Mouse (Mus musculus): Measurements from ENCODE around the gene Fbxo33. TPM values are rescaled to one million over a fixed set of nuclear protein-coding genes. Genes with fewer than 3 reads are reported as not detected.

The Fbxo33 gene
- 18.5 and 21.1 TPM in 2 replicates for total RNA-seq (2014; rRNA removed)
- 7.4 and 8.2 TPM in 2 replicates for polyA plus RNA-seq (2015; fragmentation: Nextera tagmentation; extraction: Ambion mirVana)

- H3K9ac ChIP-seq = peak within 1 kb of the TSS; percentile 89
- H3K27me3 ChIP-seq (ENCODE audit: insufficient read depth, low read length) = no peaks in the 10 kb centered on the region
- H3K4me1 ChIP-seq (ENCODE audit: insufficient read depth) = peaks cover 20% of the 10 kb centered on the region
- no peaks in the 10 kb centered on the region for H3K36me3 ChIP-seq (ENCODE audit: insufficient read depth)
- under 1% methylated on average over 107 of the region's 109 CpGs for WGBS
- ATAC-seq (peak; percentile 94), DNase-seq (peak; percentile 100)
- H3K4me3 ChIP-seq (ENCODE audit: low read depth, low read length) = peak within 1 kb of the TSS; percentile 94
- TF ChIP-seq CTCF (IDR thresholded peaks at IDR 0.05; ENCODE audit: low read depth) = peak; percentile 81
- no peaks in the 10 kb centered on the region for H3K9me3 ChIP-seq (ENCODE audit: low read length)
- H3K4me2 ChIP-seq (ENCODE audit: low read depth) = peak within 1 kb of the TSS; percentile 67
- H3K27ac ChIP-seq (ENCODE audit: low read depth, low read length) = peak within 1 kb of the TSS; percentile 100
These were observed at the start of gene Fbxo33 for GRCm38 (mm10) chr12:59219325-59220225. Gene Fbxo33 (minus strand): TSS chr12:59219725.

- TF ChIP-seq CTCF (IDR thresholded peaks at IDR 0.05; ENCODE audit: low read depth) = no peak
- H3K27me3 ChIP-seq (ENCODE audit: insufficient read depth, low read length) = no peaks in the 10 kb centered on the region
- WGBS = 49% methylated on average over 4 of the region's 4 CpGs
- peak overlapping the region; percentile 42 for H3K4me2 ChIP-seq (ENCODE audit: low read depth)
- H3K4me3 ChIP-seq (ENCODE audit: low read depth, low read length) = 0 out of 2 replicates have a peak overlapping the region, but pooled peaks have one; percentile 14
- no peak overlapping the region for H3K27ac ChIP-seq (ENCODE audit: low read depth, low read length)
- peak overlapping the region; percentile 31; the same call in 1 of the 2 replicates for H3K9ac ChIP-seq
- peaks cover 6% of the 10 kb centered on the region; the same call in 1 of the 2 replicates for H3K4me1 ChIP-seq (ENCODE audit: insufficient read depth)
- H3K36me3 ChIP-seq (ENCODE audit: insufficient read depth) = no peaks in the 10 kb centered on the region
- H3K9me3 ChIP-seq (ENCODE audit: low read length) = no peaks in the 10 kb centered on the region
- no peak for DNase-seq
- ATAC-seq = peak; percentile 27
These were observed 46.4 kb upstream of the Fbxo33 start for GRCm38 (mm10) chr12:59265942-59266231.

GRCm38 (mm10) chr12:59265207-59265941 is 45.8 kb upstream of the Fbxo33 start:
- 0 out of 2 replicates have a peak overlapping the region, but pooled peaks have one; percentile 14 for H3K4me3 ChIP-seq (ENCODE audit: low read depth, low read length)
- DNase-seq (peak; percentile 92), ATAC-seq (peak; percentile 85)
- H3K27ac ChIP-seq (ENCODE audit: low read depth, low read length) = no peak overlapping the region
- peak; percentile 77 for TF ChIP-seq CTCF (IDR thresholded peaks at IDR 0.05; ENCODE audit: low read depth)
- WGBS = 28% methylated on average over 15 of the region's 15 CpGs
- H3K27me3 ChIP-seq (ENCODE audit: insufficient read depth, low read length) = no peaks in the 10 kb centered on the region
- peak overlapping the region; percentile 31; the same call in 1 of the 2 replicates for H3K9ac ChIP-seq
- peak overlapping the region; percentile 42 for H3K4me2 ChIP-seq (ENCODE audit: low read depth)
- no peaks in the 10 kb centered on the region for H3K9me3 ChIP-seq (ENCODE audit: low read length)
- H3K36me3 ChIP-seq (ENCODE audit: insufficient read depth) = no peaks in the 10 kb centered on the region
- H3K4me1 ChIP-seq (ENCODE audit: insufficient read depth) = peaks cover 12% of the 10 kb centered on the region

- no peak overlapping the region for H3K4me2 ChIP-seq (ENCODE audit: low read depth)
- no peak overlapping the region for H3K9ac ChIP-seq
- WGBS = 88% methylated on average over 3 of the region's 3 CpGs
- ATAC-seq = no peak
- H3K27me3 ChIP-seq (ENCODE audit: insufficient read depth, low read length) = no peaks in the 10 kb centered on the region
- no peaks in the 10 kb centered on the region for H3K36me3 ChIP-seq (ENCODE audit: insufficient read depth)
- no peak overlapping the region for H3K4me3 ChIP-seq (ENCODE audit: low read depth, low read length)
- H3K9me3 ChIP-seq (ENCODE audit: low read length) = no peaks in the 10 kb centered on the region
- DNase-seq = no peak
- TF ChIP-seq CTCF (IDR thresholded peaks at IDR 0.05; ENCODE audit: low read depth) = no peak
- no peak overlapping the region for H3K27ac ChIP-seq (ENCODE audit: low read depth, low read length)
- H3K4me1 ChIP-seq (ENCODE audit: insufficient read depth) = peaks cover 12% of the 10 kb centered on the region
These were observed 43.3 kb upstream of the Fbxo33 start for GRCm38 (mm10) chr12:59262841-59263240.

- WGBS = 61% methylated on average over 2 of the region's 2 CpGs
These were observed 41.3 kb upstream of the Fbxo33 start for GRCm38 (mm10) chr12:59260798-59261197.

GRCm38 (mm10) chr12:59260362-59260761 is 40.8 kb upstream of the Fbxo33 start:
- Histone ChIP-seq H3K4me1 (ENCODE audit: insufficient read depth) (peaks cover 9% of the 10 kb centered on the region), H3K27me3 (ENCODE audit: insufficient read depth, low read length) (no peaks in the 10 kb centered on the region), H3K36me3 (ENCODE audit: insufficient read depth) (no peaks in the 10 kb centered on the region), H3K4me2 (ENCODE audit: low read depth) (no peak overlapping the region), H3K27ac (ENCODE audit: low read depth, low read length) (peak overlapping the region; percentile 65), H3K9me3 (ENCODE audit: low read length) (no peaks in the 10 kb centered on the region), H3K9ac (no peak overlapping the region; the same call in 1 of the 2 replicates), H3K4me3 (ENCODE audit: low read depth, low read length) (no peak overlapping the region)
- ATAC-seq (peak; percentile 92), DNase-seq (peak; percentile 75)
- no peak for TF ChIP-seq CTCF (IDR thresholded peaks at IDR 0.05; ENCODE audit: low read depth)

More at GRCm38 (mm10) chr12:59260798-59261197, 41.3 kb upstream of the Fbxo33 start:
- no peaks in the 10 kb centered on the region for H3K36me3 ChIP-seq (ENCODE audit: insufficient read depth)
- peak; percentile 24 for DNase-seq
- H3K9ac ChIP-seq = no peak overlapping the region; the same call in 1 of the 2 replicates
- H3K9me3 ChIP-seq (ENCODE audit: low read length) = no peaks in the 10 kb centered on the region
- no peak overlapping the region for H3K4me3 ChIP-seq (ENCODE audit: low read depth, low read length)
- H3K4me2 ChIP-seq (ENCODE audit: low read depth) = no peak overlapping the region
- no peak for TF ChIP-seq CTCF (IDR thresholded peaks at IDR 0.05; ENCODE audit: low read depth)
- peak; percentile 33 for ATAC-seq
- no peaks in the 10 kb centered on the region for H3K27me3 ChIP-seq (ENCODE audit: insufficient read depth, low read length)
- H3K4me1 ChIP-seq (ENCODE audit: insufficient read depth) = peaks cover 12% of the 10 kb centered on the region
- peak overlapping the region; percentile 65; the same call in 1 of the 2 replicates for H3K27ac ChIP-seq (ENCODE audit: low read depth, low read length)
